Mouse (Mus musculus) kidney, embryonic 14.5 days (tissue): ENCODE data around the gene Galr3. TPM values are rescaled to one million over a fixed set of nuclear protein-coding genes. Genes with fewer than 3 reads are reported as not detected.
A peak's percentile ranks its signal among the peaks of the same experiment; 100 is the strongest.

Source experiments
- ATAC-seq: fragments of 200-750 bp; cut with Nextera tagmentation; 2 replicates; pipeline ENCODE4 v1.8.0; 2017; ENCODE audit warnings: moderate number of reproducible peaks, mild to moderate bottlenecking, moderate TSS enrichment, moderate library complexity; ENCODE audit not compliant: low FRiP score, low TSS enrichment
- H3K27ac ChIP-seq: fragments of 300-500 bp; sonication (generic); 2 replicates; pipeline ENCODE4 v1.5.1; 2014; ENCODE audit warnings: low read depth, mild to moderate bottlenecking, low read length, moderate library complexity, mixed read lengths
- H3K27me3 ChIP-seq: fragments of 300-500 bp; sonication (generic); 2 replicates; pipeline ENCODE4 v1.6.1; 2014; ENCODE audit warnings: mild to moderate bottlenecking, low read length; ENCODE audit not compliant: control insufficient read depth, insufficient read depth
- H3K36me3 ChIP-seq: fragments of 300-500 bp; sonication (generic); 2 replicates; pipeline ENCODE4 v1.6.1; 2014; ENCODE audit warnings: low read length, mixed read lengths; ENCODE audit not compliant: control insufficient read depth, insufficient read depth
- H3K4me1 ChIP-seq: fragments of 300-500 bp; sonication (generic); 2 replicates; pipeline ENCODE4 v1.6.1; 2014; ENCODE audit warnings: low read length, mixed read lengths; ENCODE audit not compliant: control insufficient read depth, insufficient read depth
- H3K4me2 ChIP-seq: fragments of 300-500 bp; sonication (generic); replicated peaks from 2 replicates; pipeline ENCODE4 v1.6.1; 2014; ENCODE audit warnings: low read depth, mild to moderate bottlenecking, low read length
- H3K4me3 ChIP-seq: fragments of 300-500 bp; sonication (generic); 2 replicates; pipeline ENCODE4 v1.5.1; 2014; ENCODE audit warnings: mild to moderate bottlenecking, low read length
- H3K9ac ChIP-seq: fragments of 300-500 bp; sonication (generic); 2 replicates; pipeline ENCODE4 v1.6.1; 2014; ENCODE audit warnings: low read depth, mild to moderate bottlenecking, low read length, moderate library complexity
- H3K9me3 ChIP-seq: fragments of 300-500 bp; sonication (generic); 2 replicates; pipeline ENCODE4 v1.6.1; 2016; ENCODE audit warnings: low read length; ENCODE audit not compliant: control insufficient read depth
- WGBS: fragments of 180-500 bp; shearing (Covaris S2); extraction: QIAGEN DNeasy Blood & Tissue Kit; methylation state at CpG from one replicate; pipeline ENCODE4 v1.1.7; 2014; 5-methylcytosine and 5-hydroxymethylcytosine counted together
- polyA plus RNA-seq: library from polyadenylated mRNA; unstranded; fragments of >200 nt; fragmentation: Nextera tagmentation; extraction: Ambion mirVana; gene quantifications from 2 replicates; pipeline ENCODE4 v1.2.1, GENCODE M21; 2014

Gene Galr3
- polyA plus RNA-seq, 1 experiment from 2014 or later: 0.28 TPM

DNA sequence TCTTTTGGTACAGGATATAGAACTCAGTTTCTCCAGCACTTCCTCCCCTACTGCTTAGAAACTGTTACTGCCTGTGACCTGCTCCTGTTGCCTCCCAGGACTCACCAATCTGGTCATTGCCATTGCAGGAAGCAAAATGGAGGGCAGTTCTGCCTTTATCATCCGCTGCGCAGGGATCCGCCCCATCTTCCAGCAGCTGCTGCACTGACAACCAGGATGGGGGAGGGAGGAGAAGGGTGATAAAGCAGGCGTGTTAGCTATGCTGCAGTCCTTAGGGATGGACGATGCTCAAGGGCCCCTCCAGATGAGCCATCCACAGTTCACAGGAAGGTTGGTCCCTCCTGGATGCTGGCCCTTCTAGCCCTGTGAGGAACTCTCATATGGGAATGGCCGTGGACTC is 16.2 kb downstream of the Galr3 start:
- no peak for ATAC-seq
- H3K27ac ChIP-seq: no peak overlapping the region
- no peak overlapping the region for H3K4me3 ChIP-seq
- peaks cover 10% of the 10 kb centered on the region for H3K4me1 ChIP-seq
- peaks cover 72% of the 10 kb centered on the region for H3K36me3 ChIP-seq
- no peaks in the 10 kb centered on the region for H3K9me3 ChIP-seq
- no peaks in the 10 kb centered on the region for H3K27me3 ChIP-seq
- H3K9ac ChIP-seq: no peak overlapping the region
- 86% methylated on average over 6 of the region's 6 CpGs for WGBS
- H3K4me2 ChIP-seq: no peak overlapping the region

DNA sequence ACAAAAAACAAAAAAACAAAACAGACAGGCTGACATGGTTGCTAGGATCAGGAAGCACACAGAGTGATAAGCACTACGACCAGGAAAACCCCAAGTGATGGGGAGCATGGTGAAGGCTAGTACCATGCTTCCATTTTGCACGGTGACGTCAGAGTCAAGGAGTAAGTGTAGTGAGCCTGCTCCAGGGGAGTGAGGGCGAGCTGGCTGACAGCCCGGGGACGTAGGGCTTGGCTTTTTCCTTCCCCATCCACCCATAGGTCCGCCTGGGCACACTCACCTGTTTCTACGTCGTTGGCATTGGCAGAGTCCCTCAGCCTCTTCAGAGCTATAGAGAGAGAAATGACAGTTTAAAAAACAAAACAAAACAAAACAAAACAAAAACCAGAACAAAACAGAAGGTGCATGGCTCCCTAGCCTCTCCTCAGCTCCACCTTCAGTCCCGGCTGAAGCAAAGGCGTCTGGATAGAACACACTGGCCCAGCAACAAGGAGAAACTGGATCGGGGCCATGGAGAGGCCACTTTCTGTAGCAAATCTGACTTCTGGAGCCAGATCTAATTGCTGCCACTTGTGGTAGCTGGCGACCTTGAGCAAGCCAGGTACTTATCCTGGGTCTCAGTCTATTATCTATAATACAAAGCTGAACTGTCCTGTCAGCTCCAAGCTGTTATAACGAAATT is 19.3 kb downstream of the Galr3 start:
- ATAC-seq: no peak
- H3K4me3 ChIP-seq: peak overlapping the region; percentile 9
- peak overlapping the region; percentile 54; the same call in 1 of the 2 replicates for H3K4me2 ChIP-seq
- peaks cover 12% of the 10 kb centered on the region for H3K4me1 ChIP-seq
- H3K9me3 ChIP-seq: no peaks in the 10 kb centered on the region
- WGBS: 85% methylated on average over 14 of the region's 14 CpGs
- H3K27me3 ChIP-seq: no peaks in the 10 kb centered on the region
- H3K27ac ChIP-seq: no peak overlapping the region
- no peak overlapping the region for H3K9ac ChIP-seq
- H3K36me3 ChIP-seq: peaks cover 41% of the 10 kb centered on the region

DNA sequence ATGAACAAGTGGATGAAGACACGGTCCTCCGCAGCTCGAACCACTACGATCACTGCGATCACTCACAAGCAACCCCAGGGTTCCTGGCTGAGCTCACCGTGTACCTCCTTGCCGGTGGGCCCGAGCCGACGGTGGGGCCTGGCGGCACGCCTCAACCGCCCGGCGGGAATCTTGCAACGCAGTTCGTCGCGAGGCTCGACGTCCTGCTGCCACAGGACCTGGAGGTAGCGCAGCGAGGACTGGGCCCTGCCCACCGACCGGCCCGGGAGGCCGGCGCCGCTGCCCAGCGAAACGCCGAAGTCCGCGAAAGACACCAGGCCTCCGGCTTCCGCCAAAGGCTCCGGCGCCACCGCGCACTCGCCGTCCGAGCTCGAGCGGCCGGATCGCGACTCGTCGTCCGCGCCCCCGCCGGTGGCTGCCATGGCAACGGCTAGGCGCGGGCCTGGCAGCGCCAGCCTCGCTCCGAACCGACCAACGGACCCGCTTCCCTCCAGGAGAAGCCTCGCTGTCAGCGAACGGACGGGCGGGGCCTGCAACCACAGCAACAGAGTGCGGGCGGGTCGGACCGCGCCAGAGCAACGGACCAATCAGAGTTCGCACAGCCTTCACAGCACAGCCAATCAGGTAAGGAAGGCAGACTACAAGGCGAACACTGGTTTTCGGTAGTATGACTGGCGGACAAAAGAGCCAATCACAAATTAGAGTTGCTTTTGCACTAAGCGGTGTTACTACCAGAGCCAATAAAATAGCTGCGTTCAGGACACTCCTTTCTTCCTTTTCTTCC is 20.9 kb downstream of the Galr3 start, which contains the start of gene Ankrd54:
TSS of gene Ankrd54 (minus strand) at position 518 of the 784 bp plus-strand sequence.
- H3K9ac ChIP-seq: peak within 1 kb of the TSS; percentile 88
- peak; percentile 100 for ATAC-seq
- H3K27me3 ChIP-seq: no peaks in the 10 kb centered on the region
- peaks cover 12% of the 10 kb centered on the region for H3K4me1 ChIP-seq
- peak within 1 kb of the TSS; percentile 74 for H3K4me3 ChIP-seq
- H3K4me2 ChIP-seq: peak within 1 kb of the TSS; percentile 54
- under 1% methylated on average over 71 of the region's 80 CpGs for WGBS
- H3K36me3 ChIP-seq: peaks cover 27% of the 10 kb centered on the region
- H3K9me3 ChIP-seq: no peaks in the 10 kb centered on the region
- H3K27ac ChIP-seq: peak within 1 kb of the TSS; percentile 55

DNA sequence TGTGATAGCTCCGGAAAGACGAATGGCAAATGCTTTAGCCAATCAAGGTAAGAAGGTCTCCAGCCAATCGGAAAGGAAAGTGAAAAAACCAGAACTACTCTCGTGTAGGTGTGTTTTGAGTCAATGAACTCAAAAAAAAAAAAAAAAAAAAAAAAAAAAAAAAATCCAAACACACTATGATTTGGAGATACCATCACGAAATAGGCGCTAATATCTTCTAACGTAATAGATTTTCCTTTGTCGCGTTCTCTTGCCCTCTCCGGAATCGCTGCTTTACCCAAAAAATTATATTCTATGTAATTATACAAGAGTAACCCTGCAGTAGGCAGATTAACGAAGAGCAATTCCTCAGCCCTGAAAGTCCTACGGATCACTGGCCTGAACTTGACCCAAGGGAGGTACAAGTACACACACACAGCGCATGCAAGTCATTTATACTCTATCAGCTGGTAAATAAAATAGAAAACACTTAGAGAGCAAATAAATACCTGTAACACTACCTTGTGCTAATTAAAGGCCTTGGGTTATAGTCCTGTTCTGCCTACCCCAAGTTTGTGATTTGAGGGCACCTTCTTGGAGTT is 21.6 kb downstream of the Galr3 start:
- no peaks in the 10 kb centered on the region for H3K9me3 ChIP-seq
- peak overlapping the region; percentile 34 for H3K4me3 ChIP-seq
- H3K4me1 ChIP-seq: peaks cover 12% of the 10 kb centered on the region
- H3K9ac ChIP-seq: peak overlapping the region; percentile 52
- peak overlapping the region; percentile 47 for H3K4me2 ChIP-seq
- peak overlapping the region; percentile 55 for H3K27ac ChIP-seq
- no peaks in the 10 kb centered on the region for H3K27me3 ChIP-seq
- no peak for ATAC-seq
- peaks cover 20% of the 10 kb centered on the region for H3K36me3 ChIP-seq
- 8% methylated on average over 14 of the region's 14 CpGs for WGBS

DNA sequence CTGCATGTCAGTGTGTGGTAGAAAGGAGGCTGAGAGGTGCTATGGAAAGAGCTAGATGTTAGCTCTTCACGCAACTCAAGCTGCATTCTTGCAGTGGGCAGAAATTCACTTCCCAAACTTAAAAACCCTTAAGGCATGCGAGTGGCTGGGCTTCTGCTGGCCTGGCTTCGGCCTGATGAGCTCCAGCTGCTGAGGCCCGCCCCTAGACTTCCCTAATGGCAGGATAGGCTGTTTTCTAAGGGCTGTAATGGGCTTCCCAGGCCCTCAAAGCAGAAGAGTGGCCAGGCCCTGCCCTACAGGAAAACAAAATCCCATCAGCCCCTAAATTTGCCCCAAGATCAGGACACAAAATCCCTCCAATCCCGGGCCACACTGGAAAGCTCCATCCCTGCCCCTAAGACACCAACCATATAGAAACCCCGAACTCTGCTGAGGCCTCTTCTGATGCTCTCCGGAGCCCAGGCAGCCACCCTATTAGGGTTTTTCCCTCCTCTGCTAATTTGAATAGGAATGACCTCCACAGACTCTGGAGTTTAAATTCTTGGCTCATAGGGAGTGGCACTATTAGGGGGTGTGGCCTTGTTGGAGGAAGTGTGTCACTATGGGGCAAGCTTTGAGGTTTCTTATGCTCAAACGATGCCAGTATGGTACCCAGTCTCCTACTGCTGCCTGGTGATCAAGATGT is 23.5 kb downstream of the Galr3 start:
- H3K4me3 ChIP-seq: no peak overlapping the region
- peaks cover 12% of the 10 kb centered on the region for H3K4me1 ChIP-seq
- no peaks in the 10 kb centered on the region for H3K9me3 ChIP-seq
- H3K4me2 ChIP-seq: no peak overlapping the region
- H3K36me3 ChIP-seq: peaks cover 3% of the 10 kb centered on the region; the same call in 1 of the 2 replicates
- peak overlapping the region; percentile 52 for H3K27ac ChIP-seq
- no peaks in the 10 kb centered on the region for H3K27me3 ChIP-seq
- WGBS: 39% methylated on average over 8 of the region's 8 CpGs
- H3K9ac ChIP-seq: no peak overlapping the region
- ATAC-seq: no peak

DNA sequence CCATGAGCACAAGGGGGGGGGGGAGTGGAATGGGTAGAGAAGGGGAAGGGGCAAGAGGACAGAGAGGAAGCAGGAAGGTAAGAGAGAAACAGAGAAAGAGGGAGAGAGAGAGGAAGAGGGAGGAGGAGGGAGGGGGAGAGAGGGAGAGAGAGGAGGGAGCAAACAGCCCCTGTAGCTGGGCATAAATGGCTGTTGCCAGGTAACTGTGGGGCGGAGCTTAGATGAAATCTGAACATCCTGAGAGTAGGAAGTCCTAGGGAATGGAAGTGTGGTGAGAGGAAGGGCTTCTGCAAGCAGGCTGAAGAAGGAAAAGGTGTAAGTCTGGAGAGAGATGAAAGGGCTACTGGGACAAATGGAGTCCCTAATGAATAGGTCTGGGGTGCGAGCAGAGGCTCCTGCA is 24.6 kb downstream of the Galr3 start:
- no peaks in the 10 kb centered on the region for H3K36me3 ChIP-seq
- no peak overlapping the region for H3K4me2 ChIP-seq
- no peak overlapping the region for H3K9ac ChIP-seq
- H3K27ac ChIP-seq: no peak overlapping the region
- no peak for ATAC-seq
- no peak overlapping the region for H3K4me3 ChIP-seq
- no peaks in the 10 kb centered on the region for H3K27me3 ChIP-seq
- no peaks in the 10 kb centered on the region for H3K9me3 ChIP-seq
- peaks cover 9% of the 10 kb centered on the region for H3K4me1 ChIP-seq
- WGBS: 27% methylated on average over 2 of the region's 2 CpGs

DNA sequence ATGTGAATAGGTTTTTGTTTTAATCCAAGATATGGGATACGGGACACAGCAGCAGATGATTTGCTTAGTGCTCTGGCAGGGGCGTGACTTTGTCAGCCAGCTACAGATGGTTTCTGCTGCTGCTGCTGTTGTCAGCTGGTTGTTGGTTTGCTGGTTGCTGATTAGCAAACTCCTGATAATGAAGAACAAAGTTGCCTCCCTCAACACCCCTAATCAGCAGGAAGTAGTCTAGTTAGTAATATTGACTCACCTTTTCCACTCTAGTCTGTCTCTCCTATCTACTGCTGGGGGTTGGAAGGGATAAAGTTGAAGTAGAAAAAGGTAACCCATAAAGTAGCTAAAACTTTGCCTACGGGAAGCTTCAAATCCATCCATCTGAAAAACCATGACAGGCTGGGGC is 25.9 kb downstream of the Galr3 start:
- no peak overlapping the region for H3K4me3 ChIP-seq
- H3K4me1 ChIP-seq: 0 out of 2 replicates have a peak, but pooled peaks cover 3% of the 10 kb centered on the region
- H3K27me3 ChIP-seq: no peaks in the 10 kb centered on the region
- no peak overlapping the region for H3K27ac ChIP-seq
- H3K9ac ChIP-seq: no peak overlapping the region
- no peak for ATAC-seq
- WGBS: 68% methylated on average over 3 of the region's 3 CpGs
- H3K4me2 ChIP-seq: no peak overlapping the region
- no peaks in the 10 kb centered on the region for H3K36me3 ChIP-seq
- H3K9me3 ChIP-seq: no peaks in the 10 kb centered on the region

DNA sequence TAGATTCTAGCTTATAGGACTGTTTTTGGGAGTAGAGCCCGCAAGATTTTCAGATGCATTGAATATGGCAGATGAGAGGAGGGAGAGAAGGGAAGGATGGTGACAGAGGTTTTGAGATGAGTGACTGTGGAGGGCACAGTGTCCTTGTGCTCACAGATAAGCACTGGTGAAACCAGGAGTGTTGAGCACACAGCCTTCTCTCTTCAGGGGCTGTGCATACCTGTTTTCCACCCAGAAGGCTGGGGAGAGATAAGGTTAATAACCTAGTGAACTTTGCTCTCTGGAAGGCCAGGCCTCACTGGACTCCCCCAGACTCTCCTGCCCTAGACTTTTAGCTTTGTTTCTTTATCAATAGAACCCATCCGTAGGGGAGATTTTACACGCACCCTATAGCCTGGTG is 26.7 kb downstream of the Galr3 start:
- Histone ChIP-seq H3K27ac (no peak overlapping the region), H3K9ac (no peak overlapping the region), H3K4me2 (no peak overlapping the region), H3K9me3 (no peaks in the 10 kb centered on the region), H3K4me3 (no peak overlapping the region), H3K36me3 (no peaks in the 10 kb centered on the region), H3K27me3 (no peaks in the 10 kb centered on the region), H3K4me1 (0 out of 2 replicates have a peak, but pooled peaks cover 2% of the 10 kb centered on the region)
- no peak for ATAC-seq
- 74% methylated on average over 3 of the region's 3 CpGs for WGBS
